Mouse (Mus musculus): ENCODE measurements around the gene Kif26b. TPM values are rescaled to one million over a fixed set of nuclear protein-coding genes. Genes with fewer than 3 reads are reported as not detected.
A peak's percentile ranks its signal among the peaks of the same experiment; 100 is the strongest.

Gene Kif26b
- polyA plus RNA-seq, 1 experiment from 2014 or later: 0.44 TPM

GRCm38 (mm10) chr1:178515839-178516238, 13.1 kb upstream of the Kif26b start:
- WGBS: 65% methylated on average over 2 of the region's 2 CpGs
- H3K9ac ChIP-seq (replicated peaks; ENCODE audit: low read depth): no peak overlapping the region
- DNase-seq (ENCODE audit: low spot score) (peak; percentile 67), ATAC-seq (peak; percentile 85)
- H3K4me2 ChIP-seq (replicated peaks; ENCODE audit: low read depth, low read length): no peak overlapping the region
- no peaks in the 10 kb centered on the region for H3K4me1 ChIP-seq (ENCODE audit: insufficient read depth, low read depth, low read length)
- no peaks in the 10 kb centered on the region for H3K9me3 ChIP-seq (ENCODE audit: low read length)
- no peak overlapping the region for H3K4me3 ChIP-seq (ENCODE audit: low read depth, low read length)
- H3K27ac ChIP-seq (ENCODE audit: low read length): no peak overlapping the region
- no peaks in the 10 kb centered on the region for H3K27me3 ChIP-seq (replicated peaks; ENCODE audit: insufficient read depth, low read length)
- H3K36me3 ChIP-seq (ENCODE audit: insufficient read depth, low read length): no peaks in the 10 kb centered on the region
- TF ChIP-seq CTCF (IDR thresholded peaks at IDR 0.05) (no peak), EP300 (IDR thresholded peaks at IDR 0.05) (no peak)

GRCm38 (mm10) chr1:178522389-178522788, 6.5 kb upstream of the Kif26b start:
- TF ChIP-seq CTCF (IDR thresholded peaks at IDR 0.05) (no peak), EP300 (IDR thresholded peaks at IDR 0.05) (no peak)
- no peak for ATAC-seq
- H3K27me3 ChIP-seq (replicated peaks; ENCODE audit: insufficient read depth, low read length): 0 out of 2 replicates have a peak, but pooled peaks cover 2% of the 10 kb centered on the region
- H3K4me3 ChIP-seq (ENCODE audit: low read depth, low read length): no peak overlapping the region
- no peak overlapping the region for H3K9ac ChIP-seq (replicated peaks; ENCODE audit: low read depth)
- H3K27ac ChIP-seq (ENCODE audit: low read length): no peak overlapping the region
- no peaks in the 10 kb centered on the region for H3K36me3 ChIP-seq (ENCODE audit: insufficient read depth, low read length)
- no peak for DNase-seq (ENCODE audit: low spot score)
- WGBS: 84% methylated on average over 5 of the region's 5 CpGs
- H3K4me2 ChIP-seq (replicated peaks; ENCODE audit: low read depth, low read length): no peak overlapping the region
- no peaks in the 10 kb centered on the region for H3K9me3 ChIP-seq (ENCODE audit: low read length)
- H3K4me1 ChIP-seq (ENCODE audit: insufficient read depth, low read depth, low read length): peaks cover 2% of the 10 kb centered on the region; the same call in 1 of the 2 replicates

- Histone ChIP-seq H3K9me3 (ENCODE audit: low read length) (no peaks in the 10 kb centered on the region), H3K27ac (ENCODE audit: low read length) (no peak overlapping the region), H3K4me3 (ENCODE audit: low read depth, low read length) (no peak overlapping the region), H3K4me2 (replicated peaks; ENCODE audit: low read depth, low read length) (no peak overlapping the region), H3K4me1 (ENCODE audit: insufficient read depth, low read depth, low read length) (peaks cover 4% of the 10 kb centered on the region; the same call in 1 of the 2 replicates), H3K36me3 (ENCODE audit: insufficient read depth, low read length) (no peaks in the 10 kb centered on the region), H3K27me3 (replicated peaks; ENCODE audit: insufficient read depth, low read length) (peaks cover 10% of the 10 kb centered on the region; the same call in 1 of the 2 replicates), H3K9ac (replicated peaks; ENCODE audit: low read depth) (no peak overlapping the region)
- TF ChIP-seq EP300 (IDR thresholded peaks at IDR 0.05): no peak
- no peak for TF ChIP-seq CTCF (IDR thresholded peaks at IDR 0.05)
- WGBS: 28% methylated on average over 5 of the region's 5 CpGs
- DNase-seq (ENCODE audit: low spot score) (no peak), ATAC-seq (no peak)
Measured at GRCm38 (mm10) chr1:178523152-178523551, 5.8 kb upstream of the Kif26b start.

- 0 out of 2 replicates have a peak, but pooled peaks have one; percentile 27 for ATAC-seq
Measured at GRCm38 (mm10) chr1:178527185-178527546, 1.8 kb upstream of the Kif26b start.

GRCm38 (mm10) chr1:178527547-178528361, 1.2 kb upstream of the Kif26b start:
- no peaks in the 10 kb centered on the region for H3K36me3 ChIP-seq (ENCODE audit: insufficient read depth, low read length)
- H3K4me2 ChIP-seq (replicated peaks; ENCODE audit: low read depth, low read length): peak overlapping the region; percentile 97
- peak overlapping the region; percentile 50 for H3K4me3 ChIP-seq (ENCODE audit: low read depth, low read length)
- H3K4me1 ChIP-seq (ENCODE audit: insufficient read depth, low read depth, low read length): peaks cover 17% of the 10 kb centered on the region
- no peaks in the 10 kb centered on the region for H3K9me3 ChIP-seq (ENCODE audit: low read length)
- under 1% methylated on average over 56 of the region's 59 CpGs for WGBS
- no peak for TF ChIP-seq EP300 (IDR thresholded peaks at IDR 0.05)
- TF ChIP-seq CTCF (IDR thresholded peaks at IDR 0.05): no peak
- no peak overlapping the region for H3K9ac ChIP-seq (replicated peaks; ENCODE audit: low read depth)
- ATAC-seq: 0 out of 2 replicates have a peak, but pooled peaks have one; percentile 11
- peaks cover 38% of the 10 kb centered on the region for H3K27me3 ChIP-seq (replicated peaks; ENCODE audit: insufficient read depth, low read length)
- H3K27ac ChIP-seq (ENCODE audit: low read length): no peak overlapping the region
- peak; percentile 28 for DNase-seq (ENCODE audit: low spot score)

More at GRCm38 (mm10) chr1:178527185-178527546, 1.8 kb upstream of the Kif26b start:
- TF ChIP-seq EP300 (IDR thresholded peaks at IDR 0.05) (no peak), CTCF (IDR thresholded peaks at IDR 0.05) (peak; percentile 76)
- Histone ChIP-seq H3K27me3 (replicated peaks; ENCODE audit: insufficient read depth, low read length) (peaks cover 37% of the 10 kb centered on the region), H3K9ac (replicated peaks; ENCODE audit: low read depth) (no peak overlapping the region), H3K36me3 (ENCODE audit: insufficient read depth, low read length) (no peaks in the 10 kb centered on the region), H3K4me3 (ENCODE audit: low read depth, low read length) (peak overlapping the region; percentile 50), H3K9me3 (ENCODE audit: low read length) (no peaks in the 10 kb centered on the region), H3K4me2 (replicated peaks; ENCODE audit: low read depth, low read length) (peak overlapping the region; percentile 97), H3K27ac (ENCODE audit: low read length) (no peak overlapping the region), H3K4me1 (ENCODE audit: insufficient read depth, low read depth, low read length) (peaks cover 17% of the 10 kb centered on the region)
- DNase-seq (ENCODE audit: low spot score): peak; percentile 82
- under 1% methylated on average over 21 of the region's 21 CpGs for WGBS

GRCm38 (mm10) chr1:178529512-178530300, 781 bp downstream of the Kif26b start:
- Histone ChIP-seq H3K36me3 (ENCODE audit: insufficient read depth, low read length) (no peaks in the 10 kb centered on the region), H3K9ac (replicated peaks; ENCODE audit: low read depth) (peak overlapping the region; percentile 19; the same call in 1 of the 2 replicates), H3K4me3 (ENCODE audit: low read depth, low read length) (peak overlapping the region; percentile 50), H3K4me1 (ENCODE audit: insufficient read depth, low read depth, low read length) (peaks cover 17% of the 10 kb centered on the region), H3K9me3 (ENCODE audit: low read length) (no peaks in the 10 kb centered on the region), H3K27ac (ENCODE audit: low read length) (no peak overlapping the region), H3K27me3 (replicated peaks; ENCODE audit: insufficient read depth, low read length) (peaks cover 38% of the 10 kb centered on the region), H3K4me2 (replicated peaks; ENCODE audit: low read depth, low read length) (peak overlapping the region; percentile 97)
- ATAC-seq: no peak
- TF ChIP-seq EP300 (IDR thresholded peaks at IDR 0.05) (no peak), CTCF (IDR thresholded peaks at IDR 0.05) (peak; percentile 8)
- WGBS: under 1% methylated on average over 38 of the region's 38 CpGs
- DNase-seq (ENCODE audit: low spot score): no peak
